Mouse (Mus musculus) spleen, embryonic (tissue): ENCODE measurements around the gene Myo16.

Experiments used
- CTCF ChIA-PET: fragments of 350-600 bp; sonication (Branson Sonifier 250); formaldehyde crosslinking; loops from one replicate; lab custom pipeline; 2022; lab: Charles Lee

Gene Myo16

GRCm38 (mm10) chr8:10413881-10414280 is 260.2 kb downstream of the Myo16 start:
- CTCF ChIA-PET, result no interaction called here

GRCm38 (mm10) chr8:10414684-10415212 is 261.0 kb downstream of the Myo16 start:
- CTCF ChIA-PET, result no interaction called here

- CTCF ChIA-PET, result no interaction called here
Observed at GRCm38 (mm10) chr8:10415288-10415687, 261.6 kb downstream of the Myo16 start.

GRCm38 (mm10) chr8:10415885-10416284 is 262.2 kb downstream of the Myo16 start:
- CTCF ChIA-PET, result no interaction called here

GRCm38 (mm10) chr8:10416806-10417205 is 263.1 kb downstream of the Myo16 start:
- CTCF ChIA-PET, result no interaction called here

- CTCF ChIA-PET, result no interaction called here
Observed at GRCm38 (mm10) chr8:10417281-10417680, 263.6 kb downstream of the Myo16 start.

GRCm38 (mm10) chr8:10418013-10418412 is 264.3 kb downstream of the Myo16 start:
- CTCF ChIA-PET, result no interaction called here

GRCm38 (mm10) chr8:10418971-10419370 is 265.3 kb downstream of the Myo16 start:
- CTCF ChIA-PET, result no interaction called here

- CTCF ChIA-PET, result no interaction called here
Observed at GRCm38 (mm10) chr8:10419726-10420125, 266.0 kb downstream of the Myo16 start.

- CTCF ChIA-PET, result no interaction called here
Observed at GRCm38 (mm10) chr8:10420551-10420950, 266.8 kb downstream of the Myo16 start.

- CTCF ChIA-PET, result no interaction called here
Observed at GRCm38 (mm10) chr8:10421516-10422090, 267.9 kb downstream of the Myo16 start.

GRCm38 (mm10) chr8:10435492-10435891 is 281.8 kb downstream of the Myo16 start:
- CTCF ChIA-PET, result no interaction called here

- CTCF ChIA-PET, result no interaction called here
Observed at GRCm38 (mm10) chr8:10438772-10439171, 285.1 kb downstream of the Myo16 start.

- CTCF ChIA-PET, result no interaction called here
Observed at GRCm38 (mm10) chr8:10439595-10440453, 286.1 kb downstream of the Myo16 start.

GRCm38 (mm10) chr8:10442562-10442961 is 288.9 kb downstream of the Myo16 start:
- CTCF ChIA-PET, result no interaction called here

GRCm38 (mm10) chr8:10445011-10445410 is 291.3 kb downstream of the Myo16 start:
- CTCF ChIA-PET, result no interaction called here

GRCm38 (mm10) chr8:10448545-10448944 is 294.8 kb downstream of the Myo16 start:
- CTCF ChIA-PET, result no interaction called here

GRCm38 (mm10) chr8:10453046-10453445 is 299.3 kb downstream of the Myo16 start:
- CTCF ChIA-PET, result no interaction called here

GRCm38 (mm10) chr8:10458151-10458649 is 304.5 kb downstream of the Myo16 start:
- CTCF ChIA-PET, result no interaction called here

GRCm38 (mm10) chr8:10462271-10462670 is 308.6 kb downstream of the Myo16 start:
- CTCF ChIA-PET, result no interaction called here

GRCm38 (mm10) chr8:10468490-10468889 is 314.8 kb downstream of the Myo16 start:
- CTCF ChIA-PET, result no interaction called here

GRCm38 (mm10) chr8:10469658-10470057 is 315.9 kb downstream of the Myo16 start:
- CTCF ChIA-PET, result no interaction called here

- CTCF ChIA-PET, result no interaction called here
Observed at GRCm38 (mm10) chr8:10470280-10470679, 316.6 kb downstream of the Myo16 start.
